Mouse (Mus musculus) limb, embryonic 11.5 days (tissue): ENCODE measurements around the gene Vps29. TPM values are rescaled to one million over a fixed set of nuclear protein-coding genes. Genes with fewer than 3 reads are reported as not detected.

Experiments
- ATAC-seq: fragments of 200-750 bp; cut with Nextera tagmentation; 2 replicates; pipeline ENCODE4 v1.8.0; 2017; ENCODE audit warnings: low read depth; ENCODE audit not compliant: insufficient number of reproducible peaks, low FRiP score, low TSS enrichment
- DNase-seq: peaks from one replicate; pipeline ENCODE4 v3.0.0-alpha.2; 2015; ENCODE audit warnings: low spot score
- H3K27ac ChIP-seq: fragments of 300-500 bp; sonication (generic); replicated peaks from 2 replicates; pipeline ENCODE4 v1.5.1; 2014; ENCODE audit warnings: low read depth, mild to moderate bottlenecking, low read length
- H3K27me3 ChIP-seq: fragments of 300-500 bp; sonication (generic); 2 replicates; pipeline ENCODE4 v1.6.1; 2014; ENCODE audit warnings: mild to moderate bottlenecking, low read length, mixed read lengths; ENCODE audit not compliant: control insufficient read depth, insufficient read depth
- H3K36me3 ChIP-seq: fragments of 300-500 bp; sonication (generic); 2 replicates; pipeline ENCODE4 v1.6.1; 2014; ENCODE audit warnings: mild to moderate bottlenecking, low read length, moderate library complexity, mixed read lengths; ENCODE audit not compliant: control insufficient read depth, insufficient read depth
- H3K4me1 ChIP-seq: fragments of 300-500 bp; sonication (generic); 2 replicates; pipeline ENCODE4 v1.6.1; 2014; ENCODE audit warnings: low read length, mixed read lengths; ENCODE audit not compliant: control insufficient read depth, insufficient read depth
- H3K4me2 ChIP-seq: fragments of 300-500 bp; sonication (generic); 2 replicates; pipeline ENCODE4 v1.6.1; 2014; ENCODE audit warnings: low read depth, mild to moderate bottlenecking, moderate library complexity; ENCODE audit not compliant: severe bottlenecking
- H3K4me3 ChIP-seq: fragments of 300-500 bp; sonication (generic); 2 replicates; pipeline ENCODE4 v1.5.1; 2014; ENCODE audit warnings: low read depth, low read length
- H3K9ac ChIP-seq: fragments of 300-500 bp; sonication (generic); 2 replicates; pipeline ENCODE4 v1.6.1; 2014; ENCODE audit warnings: mild to moderate bottlenecking, low read length
- H3K9me3 ChIP-seq: fragments of 300-500 bp; sonication (generic); 2 replicates; pipeline ENCODE4 v1.6.1; 2016; ENCODE audit warnings: low read length; ENCODE audit not compliant: control insufficient read depth
- whole genome bisulfite sequencing: fragments of 180-500 bp; shearing (Covaris S2); extraction: QIAGEN DNeasy Blood & Tissue Kit; methylation state at CpG from one replicate; pipeline ENCODE4 v1.1.7; 2014; 5-methylcytosine and 5-hydroxymethylcytosine counted together
- polyA plus RNA-seq: library from polyadenylated mRNA; unstranded; fragments of >200 nt; fragmentation: Nextera tagmentation; extraction: Ambion mirVana; gene quantifications from 2 replicates; pipeline ENCODE4 v1.2.1, GENCODE M21; 2014

Gene Vps29
- polyA plus RNA-seq, 1 experiment from 2014 or later: 180 TPM

GRCm38 (mm10) chr5:122379374-122380155, 25.4 kb downstream of the Vps29 start:
- H3K9me3 ChIP-seq: no peaks in the 10 kb centered on the region
- DNase-seq (peak; percentile 80), ATAC-seq (no peak)
- H3K4me3 ChIP-seq: no peak overlapping the region
- no peak overlapping the region for H3K9ac ChIP-seq
- whole genome bisulfite sequencing: 65% methylated on average over 11 of the region's 11 CpGs
- H3K36me3 ChIP-seq: peaks cover 28% of the 10 kb centered on the region
- no peak overlapping the region for H3K4me2 ChIP-seq
- H3K27me3 ChIP-seq: no peaks in the 10 kb centered on the region
- no peak overlapping the region for H3K27ac ChIP-seq
- H3K4me1 ChIP-seq: no peaks in the 10 kb centered on the region

- Histone ChIP-seq H3K4me2 (no peak overlapping the region), H3K27me3 (no peaks in the 10 kb centered on the region), H3K9ac (no peak overlapping the region), H3K27ac (no peak overlapping the region), H3K4me3 (no peak overlapping the region), H3K36me3 (no peaks in the 10 kb centered on the region), H3K9me3 (no peaks in the 10 kb centered on the region), H3K4me1 (peaks cover 4% of the 10 kb centered on the region)
- DNase-seq: no peak
- WGBS: 89% methylated on average over 5 of the region's 5 CpGs
- no peak for ATAC-seq
Observed at GRCm38 (mm10) chr5:122390006-122390405, 35.8 kb downstream of the Vps29 start.

GRCm38 (mm10) chr5:122390671-122391070, 36.5 kb downstream of the Vps29 start:
- no peak overlapping the region for H3K4me2 ChIP-seq
- DNase-seq (no peak), ATAC-seq (no peak)
- H3K4me1 ChIP-seq: peaks cover 4% of the 10 kb centered on the region
- H3K9me3 ChIP-seq: no peaks in the 10 kb centered on the region
- no peaks in the 10 kb centered on the region for H3K36me3 ChIP-seq
- H3K9ac ChIP-seq: no peak overlapping the region
- no peak overlapping the region for H3K4me3 ChIP-seq
- no peaks in the 10 kb centered on the region for H3K27me3 ChIP-seq
- no peak overlapping the region for H3K27ac ChIP-seq

- Histone ChIP-seq H3K36me3 (no peaks in the 10 kb centered on the region), H3K9ac (no peak overlapping the region), H3K9me3 (no peaks in the 10 kb centered on the region), H3K4me1 (peaks cover 4% of the 10 kb centered on the region), H3K4me3 (peak overlapping the region; percentile 73), H3K4me2 (no peak overlapping the region), H3K27me3 (no peaks in the 10 kb centered on the region), H3K27ac (no peak overlapping the region)
- DNase-seq: no peak
- 54% methylated on average over 15 of the region's 16 CpGs for WGBS
- no peak for ATAC-seq
Observed at GRCm38 (mm10) chr5:122391178-122391785, 37.1 kb downstream of the Vps29 start.

GRCm38 (mm10) chr5:122391786-122392180, 37.6 kb downstream of the Vps29 start, which contains the start of gene Arpc3:
TSS of gene Arpc3 (plus strand) at chr5:122391878.
- Histone ChIP-seq H3K4me3 (peak within 1 kb of the TSS; percentile 73), H3K9me3 (no peaks in the 10 kb centered on the region), H3K4me1 (peaks cover 4% of the 10 kb centered on the region), H3K4me2 (peak within 1 kb of the TSS; percentile 82), H3K27me3 (no peaks in the 10 kb centered on the region), H3K36me3 (peaks cover 2% of the 10 kb centered on the region; the same call in 1 of the 2 replicates), H3K9ac (peak within 1 kb of the TSS; percentile 71), H3K27ac (no peak within 1 kb of the TSS)
- DNase-seq: peak; percentile 95
- WGBS: under 1% methylated on average over 39 of the region's 39 CpGs
- ATAC-seq: peak; percentile 68; the same call in 1 of the 2 replicates

GRCm38 (mm10) chr5:122392227-122393004, 38.2 kb downstream of the Vps29 start:
- Histone ChIP-seq H3K9me3 (no peaks in the 10 kb centered on the region), H3K27me3 (no peaks in the 10 kb centered on the region), H3K9ac (peak overlapping the region; percentile 71), H3K27ac (no peak overlapping the region), H3K36me3 (peaks cover 5% of the 10 kb centered on the region; the same call in 1 of the 2 replicates), H3K4me2 (peak overlapping the region; percentile 82), H3K4me3 (peak overlapping the region; percentile 73), H3K4me1 (peaks cover 4% of the 10 kb centered on the region)
- no peak for DNase-seq
- WGBS: 21% methylated on average over 19 of the region's 19 CpGs
- ATAC-seq: no peak

GRCm38 (mm10) chr5:122393887-122394286, 39.7 kb downstream of the Vps29 start:
- Histone ChIP-seq H3K9ac (no peak overlapping the region), H3K9me3 (no peaks in the 10 kb centered on the region), H3K4me2 (no peak overlapping the region), H3K4me3 (no peak overlapping the region), H3K27ac (no peak overlapping the region), H3K36me3 (peaks cover 6% of the 10 kb centered on the region; the same call in 1 of the 2 replicates), H3K27me3 (no peaks in the 10 kb centered on the region), H3K4me1 (peaks cover 4% of the 10 kb centered on the region)
- DNase-seq: peak; percentile 86
- ATAC-seq: no peak
- 52% methylated on average over 2 of the region's 2 CpGs for WGBS

GRCm38 (mm10) chr5:122396791-122397190, 42.6 kb downstream of the Vps29 start:
- peaks cover 4% of the 10 kb centered on the region for H3K4me1 ChIP-seq
- H3K4me3 ChIP-seq: no peak overlapping the region
- H3K36me3 ChIP-seq: peaks cover 9% of the 10 kb centered on the region; the same call in 1 of the 2 replicates
- WGBS: 89% methylated on average over 10 of the region's 10 CpGs
- ATAC-seq (no peak), DNase-seq (no peak)
- no peak overlapping the region for H3K27ac ChIP-seq
- H3K9ac ChIP-seq: no peak overlapping the region
- no peaks in the 10 kb centered on the region for H3K9me3 ChIP-seq
- H3K4me2 ChIP-seq: no peak overlapping the region
- no peaks in the 10 kb centered on the region for H3K27me3 ChIP-seq
